Mouse (Mus musculus): ENCODE measurements around the gene Myl9. TPM values are rescaled to one million over a fixed set of nuclear protein-coding genes. Genes with fewer than 3 reads are reported as not detected.

Gene Myl9
- polyA plus RNA-seq, 1 experiment from 2014 or later = 466 TPM

GRCm38 (mm10) chr2:156741998-156742397, 33.2 kb upstream of the Myl9 start:
- peaks cover 34% of the 10 kb centered on the region for H3K4me1 ChIP-seq
- no peak overlapping the region for H3K4me2 ChIP-seq
- H3K9ac ChIP-seq = no peak overlapping the region
- H3K27ac ChIP-seq = no peak overlapping the region
- no peaks in the 10 kb centered on the region for H3K9me3 ChIP-seq (replicated peaks)
- H3K4me3 ChIP-seq (replicated peaks) = no peak overlapping the region
- peaks cover 18% of the 10 kb centered on the region for H3K36me3 ChIP-seq
- no peak for ATAC-seq (replicated peaks; ENCODE audit: low FRiP score)
- H3K27me3 ChIP-seq = no peaks in the 10 kb centered on the region
- 58% methylated on average over 4 of the region's 4 CpGs for WGBS

- H3K9me3 ChIP-seq (replicated peaks) = no peaks in the 10 kb centered on the region
- H3K4me2 ChIP-seq = no peak overlapping the region
- no peak for ATAC-seq (replicated peaks; ENCODE audit: low FRiP score)
- no peak overlapping the region for H3K27ac ChIP-seq
- H3K4me3 ChIP-seq (replicated peaks) = no peak overlapping the region
- no peaks in the 10 kb centered on the region for H3K27me3 ChIP-seq
- H3K4me1 ChIP-seq = peaks cover 23% of the 10 kb centered on the region
- H3K9ac ChIP-seq = no peak overlapping the region
- 58% methylated on average over 3 of the region's 3 CpGs for WGBS
- H3K36me3 ChIP-seq = peaks cover 31% of the 10 kb centered on the region
These were observed 32.0 kb upstream of the Myl9 start for GRCm38 (mm10) chr2:156743248-156743647.

- H3K9ac ChIP-seq = no peak overlapping the region
- no peak overlapping the region for H3K4me2 ChIP-seq
- H3K9me3 ChIP-seq (replicated peaks) = no peaks in the 10 kb centered on the region
- H3K36me3 ChIP-seq = peaks cover 42% of the 10 kb centered on the region
- no peak overlapping the region for H3K4me3 ChIP-seq (replicated peaks)
- WGBS = 85% methylated on average over 5 of the region's 5 CpGs
- no peak for ATAC-seq (replicated peaks; ENCODE audit: low FRiP score)
- H3K27me3 ChIP-seq = no peaks in the 10 kb centered on the region
- H3K27ac ChIP-seq = no peak overlapping the region
- peaks cover 23% of the 10 kb centered on the region for H3K4me1 ChIP-seq
These were observed 30.8 kb upstream of the Myl9 start for GRCm38 (mm10) chr2:156744414-156744813.

- no peaks in the 10 kb centered on the region for H3K27me3 ChIP-seq
- no peak overlapping the region for H3K27ac ChIP-seq
- H3K36me3 ChIP-seq = peaks cover 69% of the 10 kb centered on the region
- no peak overlapping the region for H3K4me2 ChIP-seq
- peaks cover 7% of the 10 kb centered on the region; the same call in 1 of the 2 replicates for H3K4me1 ChIP-seq
- H3K9ac ChIP-seq = no peak overlapping the region
- no peak for ATAC-seq (replicated peaks; ENCODE audit: low FRiP score)
- 92% methylated on average over 3 of the region's 3 CpGs for WGBS
- H3K9me3 ChIP-seq (replicated peaks) = no peaks in the 10 kb centered on the region
- no peak overlapping the region for H3K4me3 ChIP-seq (replicated peaks)
These were observed 27.9 kb upstream of the Myl9 start for GRCm38 (mm10) chr2:156747315-156747714.

- H3K4me1 ChIP-seq = no peaks in the 10 kb centered on the region
- ATAC-seq (replicated peaks; ENCODE audit: low FRiP score) = no peak
- no peak overlapping the region for H3K4me3 ChIP-seq (replicated peaks)
- no peaks in the 10 kb centered on the region for H3K9me3 ChIP-seq (replicated peaks)
- WGBS = 90% methylated on average over 8 of the region's 8 CpGs
- no peaks in the 10 kb centered on the region for H3K27me3 ChIP-seq
- H3K27ac ChIP-seq = no peak overlapping the region
- H3K36me3 ChIP-seq = peaks cover 87% of the 10 kb centered on the region
- H3K9ac ChIP-seq = no peak overlapping the region
- no peak overlapping the region for H3K4me2 ChIP-seq
These were observed 25.5 kb upstream of the Myl9 start for GRCm38 (mm10) chr2:156749687-156750086.

GRCm38 (mm10) chr2:156756937-156757336, 18.3 kb upstream of the Myl9 start:
- WGBS = 98% methylated on average over 9 of the region's 9 CpGs
- H3K9ac ChIP-seq = no peak overlapping the region
- no peaks in the 10 kb centered on the region for H3K27me3 ChIP-seq
- H3K4me3 ChIP-seq (replicated peaks) = no peak overlapping the region
- peaks cover 91% of the 10 kb centered on the region for H3K36me3 ChIP-seq
- H3K27ac ChIP-seq = no peak overlapping the region
- 0 out of 2 replicates have a peak, but pooled peaks cover 5% of the 10 kb centered on the region for H3K9me3 ChIP-seq (replicated peaks)
- no peak overlapping the region for H3K4me2 ChIP-seq
- peaks cover 9% of the 10 kb centered on the region for H3K4me1 ChIP-seq
- ATAC-seq (replicated peaks; ENCODE audit: low FRiP score) = no peak

GRCm38 (mm10) chr2:156760843-156761505, 14.2 kb upstream of the Myl9 start:
- WGBS = 83% methylated on average over 5 of the region's 5 CpGs
- no peak for ATAC-seq (replicated peaks; ENCODE audit: low FRiP score)
- 0 out of 2 replicates have a peak, but pooled peaks cover 5% of the 10 kb centered on the region for H3K9me3 ChIP-seq (replicated peaks)
- H3K27ac ChIP-seq = no peak overlapping the region
- no peak overlapping the region for H3K9ac ChIP-seq
- H3K27me3 ChIP-seq = no peaks in the 10 kb centered on the region
- peaks cover 25% of the 10 kb centered on the region for H3K4me1 ChIP-seq
- H3K4me3 ChIP-seq (replicated peaks) = no peak overlapping the region
- H3K36me3 ChIP-seq = peaks cover 84% of the 10 kb centered on the region
- H3K4me2 ChIP-seq = no peak overlapping the region

GRCm38 (mm10) chr2:156761521-156762278, 13.5 kb upstream of the Myl9 start:
- Histone ChIP-seq H3K27me3 (no peaks in the 10 kb centered on the region), H3K9ac (no peak overlapping the region), H3K4me1 (peaks cover 25% of the 10 kb centered on the region), H3K4me3 (replicated peaks) (no peak overlapping the region), H3K4me2 (no peak overlapping the region), H3K27ac (peak overlapping the region; percentile 65; the same call in 1 of the 2 replicates), H3K9me3 (replicated peaks) (0 out of 2 replicates have a peak, but pooled peaks cover 5% of the 10 kb centered on the region), H3K36me3 (peaks cover 76% of the 10 kb centered on the region)
- no peak for ATAC-seq (replicated peaks; ENCODE audit: low FRiP score)
- WGBS = 87% methylated on average over 17 of the region's 17 CpGs

- H3K4me2 ChIP-seq = no peak overlapping the region
- ATAC-seq (replicated peaks; ENCODE audit: low FRiP score) = no peak
- no peak overlapping the region for H3K9ac ChIP-seq
- no peaks in the 10 kb centered on the region for H3K27me3 ChIP-seq
- peaks cover 25% of the 10 kb centered on the region for H3K4me1 ChIP-seq
- H3K27ac ChIP-seq = peak overlapping the region; percentile 65
- H3K9me3 ChIP-seq (replicated peaks) = 0 out of 2 replicates have a peak, but pooled peaks cover 5% of the 10 kb centered on the region
- peaks cover 69% of the 10 kb centered on the region for H3K36me3 ChIP-seq
- no peak overlapping the region for H3K4me3 ChIP-seq (replicated peaks)
- WGBS = 48% methylated on average over 21 of the region's 21 CpGs
These were observed 12.7 kb upstream of the Myl9 start for GRCm38 (mm10) chr2:156762499-156762898.

- Histone ChIP-seq H3K36me3 (peaks cover 62% of the 10 kb centered on the region), H3K4me3 (replicated peaks) (no peak overlapping the region), H3K27ac (peak overlapping the region; percentile 65; the same call in 1 of the 2 replicates), H3K4me2 (no peak overlapping the region), H3K4me1 (peaks cover 25% of the 10 kb centered on the region), H3K9ac (no peak overlapping the region), H3K27me3 (no peaks in the 10 kb centered on the region), H3K9me3 (replicated peaks) (no peaks in the 10 kb centered on the region)
- no peak for ATAC-seq (replicated peaks; ENCODE audit: low FRiP score)
- 79% methylated on average over 11 of the region's 11 CpGs for WGBS
These were observed 12.1 kb upstream of the Myl9 start for GRCm38 (mm10) chr2:156763101-156763500.

GRCm38 (mm10) chr2:156764022-156764421, 11.2 kb upstream of the Myl9 start:
- no peaks in the 10 kb centered on the region for H3K27me3 ChIP-seq
- H3K4me3 ChIP-seq (replicated peaks) = no peak overlapping the region
- 89% methylated on average over 10 of the region's 10 CpGs for WGBS
- no peaks in the 10 kb centered on the region for H3K9me3 ChIP-seq (replicated peaks)
- H3K4me1 ChIP-seq = peaks cover 25% of the 10 kb centered on the region
- H3K4me2 ChIP-seq = no peak overlapping the region
- ATAC-seq (replicated peaks; ENCODE audit: low FRiP score) = no peak; the same call in 1 of the 2 replicates
- no peak overlapping the region for H3K27ac ChIP-seq
- H3K9ac ChIP-seq = no peak overlapping the region
- H3K36me3 ChIP-seq = peaks cover 53% of the 10 kb centered on the region

GRCm38 (mm10) chr2:156764747-156765146, 10.5 kb upstream of the Myl9 start:
- WGBS = 57% methylated on average over 4 of the region's 4 CpGs

More at GRCm38 (mm10) chr2:156764747-156765146, 10.5 kb upstream of the Myl9 start:
- Histone ChIP-seq H3K9ac (no peak overlapping the region), H3K9me3 (replicated peaks) (no peaks in the 10 kb centered on the region), H3K4me3 (replicated peaks) (no peak overlapping the region), H3K4me2 (no peak overlapping the region), H3K4me1 (peaks cover 28% of the 10 kb centered on the region), H3K27me3 (no peaks in the 10 kb centered on the region), H3K36me3 (peaks cover 47% of the 10 kb centered on the region), H3K27ac (no peak overlapping the region)
- ATAC-seq (replicated peaks; ENCODE audit: low FRiP score) = no peak
